Mouse (Mus musculus): ENCODE measurements around the gene Camta1.

Gene Camta1

DNA sequence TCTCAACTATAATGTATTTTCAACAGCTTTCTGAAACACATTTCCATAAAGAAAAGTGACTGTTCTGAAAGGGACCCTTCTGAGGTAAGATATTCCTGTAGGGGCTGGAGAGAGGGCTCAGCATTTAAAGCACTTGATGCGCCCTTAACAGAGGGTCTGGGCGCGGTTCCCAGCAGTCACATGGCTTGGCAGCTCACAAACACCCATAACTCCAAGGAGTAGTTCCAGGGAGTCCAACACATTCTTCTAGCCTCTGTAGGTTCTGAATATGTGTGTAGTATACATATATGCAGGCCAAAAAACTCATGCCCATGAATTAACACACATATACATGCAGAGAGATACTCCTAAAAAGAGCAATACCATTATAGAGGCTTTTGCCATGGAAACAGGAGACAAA lies 333.9 kb downstream of the Camta1 start:
- no peak for DNase-seq (ENCODE audit: low read depth, low spot score)

DNA sequence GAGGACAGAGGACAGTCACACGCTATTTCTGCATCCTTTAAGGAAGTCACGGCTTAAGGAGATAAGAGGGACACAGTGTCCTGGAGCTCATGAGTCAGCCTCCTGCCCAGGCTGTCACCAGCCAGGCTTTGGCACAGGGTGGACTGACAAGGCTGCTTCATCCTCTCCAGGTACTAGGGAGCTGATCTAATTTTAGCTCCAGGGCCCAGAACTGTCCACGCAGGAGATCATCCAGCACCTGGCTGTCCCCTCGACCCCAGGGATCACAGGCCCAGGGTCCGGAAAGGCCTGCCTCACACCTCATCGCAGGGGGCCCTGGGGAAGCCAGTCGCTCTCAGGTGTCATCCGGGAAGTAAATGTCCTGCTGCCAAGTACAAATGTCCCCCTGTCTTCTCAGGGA lies 341.6 kb downstream of the Camta1 start:
- DNase-seq (ENCODE audit: low read depth, low spot score), result no peak

DNA sequence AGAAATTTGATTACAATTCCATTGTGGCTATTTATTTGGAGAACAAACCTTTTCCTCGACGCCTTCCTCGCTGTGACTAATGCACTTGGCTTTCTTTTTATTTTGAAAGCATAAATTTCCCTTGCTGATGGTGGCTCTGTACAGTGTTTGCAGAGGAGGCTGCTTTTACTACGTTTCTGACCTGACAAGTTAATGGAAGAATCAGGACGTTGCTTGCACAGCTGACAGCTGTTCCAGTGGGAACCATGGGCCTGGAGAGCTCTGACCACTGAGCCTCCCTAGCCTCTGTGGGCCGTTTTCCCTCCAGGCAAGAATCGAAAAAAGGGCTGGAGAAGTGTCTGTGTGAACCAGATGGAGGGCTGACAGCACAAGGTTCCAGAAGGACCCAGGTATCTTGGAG lies 342.7 kb downstream of the Camta1 start:
- DNase-seq (ENCODE audit: low read depth, low spot score), result no peak

DNA sequence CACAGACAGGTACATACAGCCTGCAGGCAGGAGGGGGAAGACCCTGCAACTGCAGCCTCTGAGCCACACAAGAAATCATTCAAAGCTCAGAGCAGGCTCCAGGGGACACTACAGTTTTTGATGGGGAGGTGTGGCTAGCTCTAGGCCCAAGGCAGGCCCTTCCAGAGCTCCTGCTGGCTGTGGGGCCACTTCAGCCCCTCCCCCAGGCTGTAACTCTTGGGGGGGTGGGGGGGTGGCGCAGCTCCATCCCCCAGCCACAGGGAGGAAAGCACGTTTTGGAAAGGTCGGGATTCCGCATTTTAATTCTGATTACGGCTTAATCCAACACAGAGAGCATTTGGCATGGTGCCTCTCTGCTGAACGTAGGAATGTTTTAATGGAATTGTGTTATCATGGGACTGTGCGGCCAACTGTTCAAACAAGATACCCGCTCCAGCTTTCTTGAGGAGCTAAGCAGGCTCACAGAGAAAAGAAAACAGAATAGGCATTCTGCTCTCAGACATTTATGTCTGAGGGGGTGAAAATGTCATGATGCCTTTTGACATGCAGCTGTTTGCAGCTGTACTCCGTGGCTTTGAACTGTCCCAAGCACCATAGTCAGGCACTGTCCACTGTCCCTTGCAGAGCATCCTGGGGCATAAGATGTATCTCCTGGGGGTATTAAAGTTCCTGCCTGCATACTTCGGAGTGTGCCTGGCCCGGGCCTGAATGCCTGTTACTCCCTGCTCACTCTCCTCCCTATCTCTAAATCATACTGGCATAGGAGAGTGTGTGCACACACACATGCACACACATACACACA lies 344.5 kb downstream of the Camta1 start:
- DNase-seq (ENCODE audit: low read depth, low spot score), result no peak

DNA sequence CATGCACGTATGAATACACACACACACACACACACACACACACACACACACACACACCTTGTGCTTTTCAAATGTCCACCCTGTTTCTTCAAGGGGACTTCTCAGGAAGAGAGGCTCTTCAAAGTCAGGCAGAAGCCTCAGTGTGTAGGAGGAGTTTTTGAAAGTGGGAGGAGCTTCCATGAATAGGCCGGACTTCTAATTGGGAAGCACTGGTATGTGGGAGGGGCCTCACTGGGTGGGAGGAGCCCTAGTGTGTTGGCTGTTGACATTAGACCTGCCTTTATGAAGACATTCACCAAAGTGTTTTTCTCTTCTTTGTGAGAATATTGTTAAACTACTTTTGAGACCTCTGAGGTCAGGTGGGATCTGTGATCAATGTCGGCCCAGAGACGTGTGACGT lies 346.4 kb downstream of the Camta1 start:
- no peak for DNase-seq (ENCODE audit: low read depth, low spot score)

DNA sequence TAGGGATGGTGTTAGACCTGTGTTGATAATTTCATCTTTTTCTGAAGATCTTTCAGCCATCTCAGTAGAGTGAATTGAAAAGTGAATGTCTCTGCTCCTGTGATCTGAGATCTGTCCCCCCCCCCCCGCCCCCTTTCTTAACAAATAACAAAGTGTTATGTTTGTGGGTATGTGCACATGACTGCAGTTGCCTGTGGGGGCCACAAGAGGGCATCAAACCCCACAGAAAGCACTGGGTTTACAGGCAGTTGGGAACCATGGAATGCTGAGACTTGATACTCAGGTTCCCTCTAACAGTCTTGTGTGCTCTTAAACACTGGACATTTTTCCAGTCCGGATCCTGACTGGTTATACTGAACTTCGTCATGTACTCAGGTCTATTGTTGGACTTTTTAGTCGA lies 350.6 kb downstream of the Camta1 start:
- DNase-seq (ENCODE audit: low read depth, low spot score), result no peak

DNA sequence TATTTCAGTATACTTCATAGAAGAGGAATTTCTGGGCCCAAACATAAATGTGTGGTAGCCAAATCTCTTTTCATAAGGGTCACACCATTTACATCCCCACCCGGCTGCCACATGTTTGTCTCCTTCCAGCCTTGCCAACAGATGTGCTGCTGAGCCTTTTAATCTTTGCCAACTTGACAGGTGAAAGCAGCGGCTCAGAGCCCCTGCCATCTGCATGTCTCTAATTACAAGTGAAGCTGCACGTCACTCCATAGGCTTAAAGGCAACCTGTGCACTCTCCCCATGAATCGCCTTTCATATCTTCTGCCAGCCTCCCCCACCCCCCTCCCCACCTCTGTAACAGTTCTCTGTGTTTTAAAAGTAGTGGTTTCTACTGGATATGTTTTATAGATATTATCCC lies 351.3 kb downstream of the Camta1 start:
- DNase-seq (ENCODE audit: low read depth, low spot score), result no peak

DNA sequence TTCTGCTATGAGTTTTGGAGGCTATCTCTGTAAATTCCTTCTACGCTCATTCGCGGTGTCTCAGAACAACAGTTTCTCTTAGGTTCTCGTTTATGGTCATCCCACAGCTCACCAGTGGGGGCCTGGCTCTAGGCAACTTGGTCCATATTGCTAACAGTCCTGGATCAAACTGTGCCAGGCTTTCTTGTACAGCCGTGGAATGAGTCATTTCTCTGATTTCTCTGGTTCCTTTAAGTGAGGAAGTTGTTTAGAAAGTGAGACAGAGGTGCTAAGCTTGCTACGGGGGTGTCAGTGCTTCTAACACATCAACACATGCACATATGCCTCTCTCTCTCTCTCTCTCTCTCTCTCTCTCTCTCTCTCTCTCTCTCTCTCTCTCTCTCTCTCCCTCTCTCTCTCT lies 355.0 kb downstream of the Camta1 start:
- no peak for DNase-seq (ENCODE audit: low read depth, low spot score)

DNA sequence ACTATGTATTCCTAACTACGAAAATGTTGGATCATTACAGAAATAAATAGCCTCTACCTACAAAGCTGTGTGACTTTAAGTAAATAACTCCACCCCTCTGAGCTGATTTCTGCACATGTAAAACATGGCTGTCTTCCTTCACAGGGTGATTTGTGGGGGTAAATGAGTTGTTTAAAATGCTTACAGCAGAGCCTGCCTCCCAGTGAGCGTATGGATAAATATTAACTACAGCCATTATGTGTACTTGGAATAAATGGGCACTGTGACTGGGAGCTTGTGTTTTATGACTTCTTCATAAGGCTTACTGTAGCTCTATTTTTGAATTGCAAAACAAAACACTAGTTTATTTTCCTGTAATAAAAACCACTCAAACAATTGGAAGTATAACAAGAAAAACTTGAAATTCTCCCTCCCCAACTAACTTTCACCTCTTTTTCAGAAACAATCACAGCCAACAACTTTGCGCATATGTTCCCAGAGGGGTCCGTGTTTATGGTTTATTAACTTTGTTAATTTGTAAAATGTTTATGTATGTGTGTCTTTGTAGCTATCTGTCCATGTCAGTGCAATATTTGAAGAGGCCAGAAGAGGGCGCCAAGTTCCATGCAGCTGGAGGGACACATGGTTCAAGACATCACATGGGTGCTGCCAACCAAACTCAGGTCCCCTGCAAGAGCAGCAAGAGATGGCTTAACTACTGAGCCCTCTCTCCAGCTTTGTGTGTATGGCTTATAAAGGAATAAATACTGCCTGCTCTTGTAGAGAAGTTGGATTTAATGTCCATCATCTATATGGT lies 363.0 kb downstream of the Camta1 start:
- DNase-seq (ENCODE audit: low read depth, low spot score), result no peak

DNA sequence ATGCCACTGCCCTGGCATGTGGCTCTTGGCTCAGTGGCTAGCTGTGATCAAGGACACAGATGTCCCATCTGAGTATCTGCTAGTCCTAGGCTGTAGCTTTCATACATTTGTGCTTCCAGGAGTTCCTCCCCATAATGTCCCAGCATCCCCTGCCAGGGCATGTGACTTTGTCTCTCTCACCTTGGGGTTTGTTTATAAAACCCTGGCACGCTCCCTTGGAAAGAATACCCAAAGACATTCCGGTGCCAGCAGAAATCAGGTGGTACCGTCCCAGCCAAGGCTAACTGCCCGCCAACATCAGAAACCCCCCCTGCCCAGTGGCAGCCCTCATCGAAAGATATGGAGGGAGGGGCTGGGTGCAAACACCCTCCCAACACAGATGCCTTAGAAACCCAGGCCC lies 365.1 kb downstream of the Camta1 start:
- DNase-seq (ENCODE audit: low read depth, low spot score), result no peak

DNA sequence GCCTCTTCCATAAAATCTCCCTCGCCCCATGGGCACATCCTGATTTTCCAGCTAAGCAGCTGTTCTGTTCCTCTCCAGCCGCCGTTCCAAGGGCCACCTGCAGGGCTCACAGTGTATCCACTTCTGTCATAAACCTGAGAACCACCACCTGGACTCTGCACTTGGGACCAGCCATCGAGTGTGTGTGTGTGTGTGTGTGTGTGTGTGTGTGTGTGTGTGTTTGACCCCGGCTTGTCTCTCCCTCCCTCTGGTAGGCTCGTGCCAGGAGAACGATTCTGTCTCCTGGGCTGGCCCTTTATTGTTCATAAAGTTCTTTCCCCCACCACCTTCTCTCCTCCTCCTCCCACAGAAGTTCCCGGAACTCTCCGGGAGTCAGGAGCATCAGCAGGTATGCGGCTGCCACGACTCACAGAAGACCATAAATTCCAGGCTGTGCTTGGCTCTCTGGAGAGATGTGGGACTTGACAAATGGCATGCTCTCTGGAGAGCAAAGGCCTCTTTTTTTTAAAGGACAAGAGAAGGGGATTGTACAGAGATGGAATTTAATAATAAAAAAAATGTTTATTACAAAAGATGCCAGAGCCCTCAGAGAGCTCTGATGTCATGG lies 366.3 kb downstream of the Camta1 start:
- DNase-seq (ENCODE audit: low read depth, low spot score), result no peak

DNA sequence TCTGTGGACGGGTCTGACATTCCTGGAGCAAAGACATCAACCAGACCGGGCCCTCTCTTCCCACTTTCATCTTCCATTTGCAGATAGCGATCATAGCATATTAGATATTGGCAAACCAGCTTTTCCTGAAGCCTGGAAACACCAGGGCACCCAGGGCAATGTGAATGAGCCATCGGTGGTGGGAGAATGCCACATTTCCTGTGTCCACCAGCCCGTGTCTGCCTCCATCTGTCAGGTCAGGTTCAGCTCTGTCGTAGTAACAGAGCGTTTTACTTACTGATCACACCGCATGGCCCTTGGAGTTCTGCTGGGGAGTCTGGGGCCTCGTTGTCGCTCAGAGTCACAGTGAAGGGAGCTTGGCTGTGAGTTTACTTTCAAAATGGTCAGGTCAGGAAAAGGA lies 368.9 kb downstream of the Camta1 start:
- no peak for DNase-seq (ENCODE audit: low read depth, low spot score)

DNA sequence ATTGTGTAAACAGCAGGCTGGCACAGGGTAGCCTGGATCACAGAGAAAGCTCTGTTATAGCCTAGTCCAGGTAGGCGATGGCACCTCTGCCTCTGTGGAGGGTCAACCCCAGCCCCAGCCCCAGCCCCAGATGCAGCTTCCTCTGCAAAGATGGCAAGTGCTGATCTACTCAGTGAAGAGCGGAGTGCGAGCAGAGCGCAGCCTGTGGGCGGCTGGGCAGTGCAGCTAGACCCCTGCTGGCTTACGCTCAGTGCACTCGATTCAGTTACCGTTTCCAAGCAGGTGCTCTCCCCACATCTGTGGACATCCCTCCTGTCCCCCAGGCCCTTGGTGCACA lies 377.7 kb downstream of the Camta1 start:
- no peak for DNase-seq (ENCODE audit: low read depth, low spot score)

DNA sequence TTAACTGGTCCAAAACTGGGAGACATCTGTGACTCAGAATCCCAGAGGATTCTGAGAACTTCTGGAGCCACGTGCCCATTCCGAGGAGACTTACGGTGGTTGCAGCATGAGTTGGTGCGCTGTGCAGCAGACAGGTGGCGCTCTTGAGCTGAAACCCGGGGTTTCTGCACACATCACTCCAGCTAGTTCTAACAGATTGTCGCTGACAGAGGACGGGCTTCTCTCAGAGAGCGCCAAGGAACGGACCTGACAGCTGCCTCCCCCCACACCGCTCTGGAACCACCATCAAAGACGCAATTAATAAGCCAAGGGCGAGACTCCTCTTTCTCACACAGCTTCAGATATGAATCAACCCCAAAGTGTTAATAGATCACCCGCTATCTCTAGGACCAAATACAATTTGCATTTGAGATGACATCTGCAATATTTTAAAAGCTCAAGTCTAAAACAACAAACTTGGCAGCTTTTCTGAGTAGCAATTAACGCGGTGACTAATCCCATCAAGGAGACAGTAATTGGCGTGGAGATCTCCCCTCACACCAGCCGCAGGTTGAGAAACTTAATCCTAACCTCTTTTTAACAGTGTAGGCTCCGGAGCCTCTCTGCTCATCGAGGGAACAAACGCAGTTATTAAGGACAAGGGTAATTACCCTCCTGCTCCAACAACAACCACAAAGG lies 378.2 kb downstream of the Camta1 start:
- no peak for DNase-seq (ENCODE audit: low read depth, low spot score)

DNA sequence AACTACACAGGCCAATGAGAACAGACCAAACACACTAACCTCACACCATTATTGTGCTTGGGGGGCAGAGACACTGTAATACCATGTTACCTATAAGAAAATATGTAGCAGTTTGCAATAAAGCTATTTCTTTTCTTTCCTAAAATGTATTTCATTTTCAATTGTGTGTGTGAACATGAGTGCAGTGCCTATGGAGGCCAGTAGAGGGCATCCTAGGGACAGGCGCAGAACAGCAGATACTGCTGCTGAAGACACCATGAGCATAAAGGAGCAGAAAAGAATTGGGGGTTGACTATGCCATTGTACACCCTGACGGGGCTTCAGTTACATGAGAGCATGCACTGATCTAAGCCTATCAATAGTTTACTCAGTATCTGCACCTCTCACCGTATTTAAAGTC lies 380.7 kb downstream of the Camta1 start:
- no peak for DNase-seq (ENCODE audit: low read depth, low spot score)

DNA sequence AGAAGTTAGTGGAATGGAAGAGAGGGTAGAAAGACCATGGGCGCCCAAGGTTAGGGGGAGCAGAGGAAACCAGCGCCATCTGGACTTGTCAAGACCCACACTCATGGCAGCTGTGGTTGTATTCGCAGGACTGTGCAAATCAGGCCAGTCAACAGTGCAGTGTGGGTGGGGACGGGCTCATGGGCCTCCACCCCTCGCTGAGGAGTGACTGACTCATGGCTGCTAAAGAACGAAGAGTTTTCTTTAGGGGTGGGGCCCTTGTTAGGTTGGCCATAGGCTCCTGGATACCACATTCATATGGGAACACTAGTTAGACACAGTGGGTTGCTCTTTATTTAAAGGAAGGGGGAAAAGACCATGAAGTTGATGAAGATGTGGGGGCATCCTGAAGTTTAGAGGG lies 383.7 kb downstream of the Camta1 start:
- DNase-seq (ENCODE audit: low read depth, low spot score), result no peak

DNA sequence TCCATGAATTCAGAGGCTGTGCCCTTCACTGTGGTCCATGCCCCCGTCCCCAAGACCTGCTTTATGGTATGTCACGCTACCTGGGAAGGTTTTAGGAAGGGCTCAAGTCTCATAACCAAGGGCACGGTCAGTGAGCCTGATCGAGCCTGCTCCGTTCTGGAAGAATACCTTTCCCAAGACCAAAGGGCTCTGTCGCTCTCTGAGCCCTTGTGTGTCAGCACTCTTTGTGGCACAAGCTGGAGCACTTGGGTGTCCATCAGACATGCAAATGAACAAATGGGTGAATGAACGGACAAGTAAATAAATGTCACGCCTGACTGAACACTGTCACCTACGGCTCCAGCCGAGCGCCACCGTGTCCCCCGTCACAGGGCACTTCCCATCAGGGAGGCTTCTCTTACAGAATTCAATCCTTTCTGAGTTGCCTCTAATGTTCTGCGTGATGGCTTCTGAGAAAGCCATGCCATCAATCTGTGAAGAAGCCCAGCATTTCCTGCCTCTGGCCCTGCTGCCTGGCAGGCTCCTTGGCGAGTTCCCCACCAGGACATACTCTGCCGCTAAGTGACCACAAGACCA lies 386.7 kb downstream of the Camta1 start:
- no peak for DNase-seq (ENCODE audit: low read depth, low spot score)

DNA sequence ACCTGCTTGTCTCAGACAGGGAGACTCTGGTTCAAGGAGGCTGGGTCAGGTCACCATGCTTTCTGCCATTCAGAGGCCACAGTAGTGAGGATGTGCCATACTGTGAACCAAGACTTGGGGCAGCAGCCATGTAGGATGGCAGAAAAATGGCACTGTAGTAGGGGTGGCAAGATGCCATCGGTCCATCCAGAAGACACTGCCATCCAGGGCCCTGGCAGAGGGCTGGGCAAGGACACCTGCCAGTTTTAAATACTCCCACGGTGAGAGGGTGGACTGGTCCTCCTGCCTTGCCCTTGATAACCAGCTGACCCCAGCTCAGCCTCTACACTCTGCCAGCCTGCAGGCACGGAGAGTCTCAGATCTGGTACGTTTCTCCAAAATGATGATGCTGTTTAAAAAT lies 389.8 kb downstream of the Camta1 start:
- no peak for DNase-seq (ENCODE audit: low read depth, low spot score)

DNA sequence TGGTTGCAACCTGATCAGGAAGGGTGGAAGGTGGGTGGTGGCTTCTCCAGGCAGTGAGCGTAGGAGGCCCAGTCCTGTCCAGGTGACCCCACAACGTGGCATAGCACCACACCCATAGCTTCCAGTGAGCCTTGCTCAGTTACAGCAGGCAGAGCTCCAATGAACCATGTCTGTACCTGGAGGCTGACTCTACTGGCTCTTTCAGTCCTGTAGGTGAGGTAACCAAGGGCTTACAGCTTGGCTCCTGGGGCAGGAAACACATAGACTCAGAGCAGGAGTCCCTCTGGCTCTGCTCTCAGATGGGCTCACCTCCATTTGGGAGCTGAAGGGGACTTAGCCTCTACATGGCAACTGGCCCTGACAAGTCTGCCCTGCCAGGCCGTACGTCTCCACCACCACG lies 393.3 kb downstream of the Camta1 start:
- DNase-seq (ENCODE audit: low read depth, low spot score), result no peak

DNA sequence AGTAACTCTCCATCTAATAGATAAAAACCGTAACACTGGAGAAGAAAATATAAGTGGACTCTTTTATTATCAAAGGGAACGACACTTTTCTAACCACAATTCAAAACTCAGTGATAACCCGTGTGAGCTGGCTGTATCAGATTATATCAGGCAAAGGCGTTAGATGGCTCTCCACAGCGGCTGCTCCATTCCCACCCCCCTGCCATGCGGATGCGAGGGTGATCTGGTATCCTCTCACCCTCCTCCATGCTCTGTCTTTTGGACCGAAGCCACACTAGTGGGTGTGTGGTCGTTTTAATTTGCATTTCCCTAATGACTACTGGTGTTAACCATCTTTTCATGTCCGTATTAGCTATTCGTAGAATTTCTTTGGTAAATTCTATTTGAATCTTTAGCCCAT lies 403.0 kb downstream of the Camta1 start:
- DNase-seq (ENCODE audit: low read depth, low spot score), result no peak

DNA sequence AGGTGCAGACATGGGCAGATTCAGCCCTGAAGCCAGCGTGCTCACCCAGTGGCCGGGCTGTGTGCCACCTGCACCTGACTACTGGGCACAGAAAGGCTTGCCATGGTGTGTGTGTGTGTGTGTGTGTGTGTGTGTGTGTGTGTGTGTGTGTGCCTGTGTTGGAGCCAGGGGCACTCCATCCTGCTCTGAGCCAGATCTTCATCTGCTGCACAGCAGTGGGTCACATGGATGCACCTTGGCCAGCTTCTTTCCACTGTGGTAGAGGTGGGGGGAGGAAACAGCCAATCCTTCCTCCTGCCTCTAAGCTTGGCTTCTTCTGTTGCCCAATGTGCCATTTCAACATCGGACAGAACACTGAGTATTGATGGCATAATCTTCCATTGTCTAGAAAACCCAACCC lies 407.1 kb downstream of the Camta1 start:
- DNase-seq (ENCODE audit: low read depth, low spot score), result no peak

DNA sequence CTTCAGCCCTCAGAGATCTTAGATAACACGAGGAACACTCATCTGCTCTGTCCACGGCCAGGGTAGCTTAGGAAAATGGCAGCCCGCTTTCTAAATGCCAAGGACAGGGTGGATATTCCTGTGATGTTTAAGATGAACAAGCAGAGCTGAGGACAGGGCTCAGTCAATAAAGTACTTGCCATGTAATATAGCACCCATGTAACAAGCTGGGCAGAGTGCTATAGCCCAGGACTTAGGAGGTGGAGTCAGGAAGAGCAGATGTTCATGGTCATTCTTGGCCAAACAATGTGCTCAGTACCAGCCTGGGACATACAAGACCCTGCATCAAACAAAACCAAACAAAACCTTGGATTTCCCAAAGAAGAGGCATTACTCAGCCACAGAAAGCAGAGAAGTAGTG lies 407.6 kb downstream of the Camta1 start:
- DNase-seq (ENCODE audit: low read depth, low spot score), result no peak

All from CD4-positive, CD25-positive, alpha-beta regulatory T cell, adult 2 months (primary cell).